Mouse (Mus musculus) bone marrow macrophage, adult 2 months (primary cell): ENCODE results near the gene Acyp1. TPM values are rescaled to one million over a fixed set of nuclear protein-coding genes. Genes with fewer than 3 reads are reported as not detected.

Source experiments
- H3K27ac ChIP-seq: 2 replicates; pipeline ENCODE4 v1.5.1; 2012; ENCODE audit warnings: low read depth, low read length; ENCODE audit not compliant: insufficient read depth
- H3K4me1 ChIP-seq: 2 replicates; pipeline ENCODE4 v1.6.1; 2012; ENCODE audit warnings: low read length; ENCODE audit not compliant: control insufficient read depth, insufficient read depth
- H3K4me3 ChIP-seq: 2 replicates; pipeline ENCODE4 v1.5.1; 2012; ENCODE audit warnings: mild to moderate bottlenecking, low read length, moderate library complexity; ENCODE audit not compliant: insufficient read depth
- CTCF ChIP-seq: IDR thresholded peaks from 2 replicates; pipeline ENCODE4 v1.5.1; 2012; ENCODE audit warnings: low read depth, mild to moderate bottlenecking, low read length, moderate library complexity
- POLR2A ChIP-seq: IDR thresholded peaks from 2 replicates; pipeline ENCODE4 v1.6.1; 2012; ENCODE audit warnings: mild to moderate bottlenecking, low read depth, low read length, borderline replicate concordance
- polyA plus RNA-seq: library from polyadenylated mRNA; stranded (reverse); fragments of >200 nt; gene quantifications from 2 replicates; pipeline ENCODE4 v1.2.4, GENCODE M21; 2012; ENCODE audit not compliant: missing spikeins, insufficient read depth, insufficient read length

Acyp1 gene
- polyA plus RNA-seq, 1 experiment, result 23.5 TPM

DNA sequence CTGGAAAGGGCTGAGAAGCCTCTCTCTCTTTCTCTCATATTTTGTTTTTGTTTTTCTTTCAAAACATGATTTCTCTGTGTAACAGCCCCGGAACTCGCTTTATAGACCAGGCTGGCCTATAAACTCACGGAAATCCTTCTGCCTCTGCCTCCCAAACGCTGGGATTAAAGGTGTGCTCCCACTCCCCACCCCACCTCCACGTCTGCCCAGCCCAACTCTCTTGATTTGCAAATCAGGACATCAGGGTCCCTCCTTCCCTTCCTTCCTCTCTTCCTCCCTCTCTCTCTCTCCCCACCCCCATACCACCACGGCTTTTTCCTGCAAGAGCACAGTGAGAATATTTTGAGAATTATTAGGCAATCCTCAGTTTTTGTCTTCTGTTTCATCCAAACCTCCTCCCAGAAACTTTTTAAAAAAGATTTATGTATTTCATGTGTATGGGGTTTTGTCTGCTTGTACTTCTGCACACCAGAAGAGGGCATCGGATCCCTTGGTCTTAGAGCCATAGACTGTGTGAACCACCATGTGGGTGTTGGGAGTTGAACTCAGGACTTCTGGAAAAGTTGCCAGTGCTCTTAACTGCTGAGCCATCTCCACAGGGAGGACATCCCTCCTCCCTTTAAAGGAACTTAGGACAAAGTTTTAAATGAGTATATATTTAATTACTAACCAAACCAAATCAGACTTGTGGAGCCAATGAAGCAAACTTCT is 17.0 kb downstream of the Acyp1 start:
- peaks cover 8% of the 10 kb centered on the region for H3K4me1 ChIP-seq
- no peak overlapping the region for H3K27ac ChIP-seq
- no peak overlapping the region for H3K4me3 ChIP-seq
- TF ChIP-seq CTCF, result no peak
- TF ChIP-seq POLR2A, result no peak

DNA sequence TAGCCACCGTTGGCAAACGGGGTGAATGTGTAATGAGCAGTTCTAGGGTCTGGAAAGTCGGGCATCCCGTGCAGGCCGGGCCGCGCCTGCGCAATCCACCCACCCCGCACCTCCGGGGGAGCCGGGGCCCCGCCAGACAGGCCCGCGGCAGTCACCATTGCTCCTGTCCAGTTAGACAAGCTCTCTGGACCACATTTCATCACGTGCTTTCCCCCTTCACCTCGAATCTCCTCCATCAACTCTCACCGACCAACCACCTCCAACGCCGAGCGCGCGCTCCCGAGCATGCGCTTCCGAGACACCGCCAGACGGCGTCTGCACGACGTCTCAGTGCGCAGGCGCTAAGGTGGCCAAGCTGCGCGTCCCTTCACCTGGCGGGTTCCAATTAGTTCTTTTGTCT is 17.9 kb downstream of the Acyp1 start, which contains the start of gene Mlh3:
TSS of gene Mlh3 (minus strand) at position 281 of the 400 bp plus-strand sequence.
- H3K27ac ChIP-seq, result no peak within 1 kb of the TSS
- no peak for TF ChIP-seq CTCF
- no peak for TF ChIP-seq POLR2A
- H3K4me1 ChIP-seq, result peaks cover 8% of the 10 kb centered on the region
- H3K4me3 ChIP-seq, result peak within 1 kb of the TSS; percentile 64

DNA sequence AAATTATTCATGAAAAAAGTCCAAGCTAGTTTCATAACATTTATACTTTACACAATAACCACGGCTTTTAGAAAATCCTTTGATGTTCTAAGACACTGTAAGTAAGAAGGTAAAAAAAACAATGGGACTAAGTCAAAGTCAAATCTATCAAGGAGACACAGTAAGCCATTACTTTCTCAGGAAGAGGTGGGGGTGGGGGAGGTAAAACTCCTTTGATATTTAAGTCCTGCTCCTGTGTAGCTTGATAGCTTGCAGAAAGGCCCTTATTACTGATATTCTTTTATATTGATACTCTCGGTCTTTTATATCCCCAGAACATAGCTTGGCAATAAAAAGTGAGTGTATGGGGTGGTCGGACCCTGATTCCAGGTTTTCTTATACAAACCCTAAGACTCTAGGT is 18.4 kb downstream of the Acyp1 start:
- H3K4me3 ChIP-seq, result peak overlapping the region; percentile 64
- TF ChIP-seq CTCF, result no peak
- no peak for TF ChIP-seq POLR2A
- no peak overlapping the region for H3K27ac ChIP-seq
- H3K4me1 ChIP-seq, result peaks cover 8% of the 10 kb centered on the region

DNA sequence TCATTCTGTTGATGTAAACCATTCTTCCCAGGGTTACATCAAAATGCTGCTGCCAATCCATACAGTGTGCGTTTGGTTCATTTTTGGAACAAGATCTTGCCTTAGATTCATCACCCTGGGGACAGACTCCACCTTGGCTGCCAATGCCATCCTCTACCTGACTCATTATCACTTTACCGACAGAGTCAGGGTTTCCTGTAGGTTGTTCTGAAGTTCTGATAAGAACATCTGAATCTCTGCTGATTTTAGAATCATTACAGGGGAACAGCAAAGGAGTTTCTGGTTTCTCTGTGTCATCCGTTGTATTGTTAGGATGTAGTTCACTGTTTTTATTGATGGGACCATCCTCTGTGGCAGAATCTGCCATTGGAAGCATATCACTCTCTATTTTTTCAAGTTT is 22.0 kb downstream of the Acyp1 start:
- Histone ChIP-seq H3K4me3 (no peak overlapping the region), H3K27ac (no peak overlapping the region), H3K4me1 (peaks cover 5% of the 10 kb centered on the region)
- TF ChIP-seq POLR2A, result no peak
- no peak for TF ChIP-seq CTCF

DNA sequence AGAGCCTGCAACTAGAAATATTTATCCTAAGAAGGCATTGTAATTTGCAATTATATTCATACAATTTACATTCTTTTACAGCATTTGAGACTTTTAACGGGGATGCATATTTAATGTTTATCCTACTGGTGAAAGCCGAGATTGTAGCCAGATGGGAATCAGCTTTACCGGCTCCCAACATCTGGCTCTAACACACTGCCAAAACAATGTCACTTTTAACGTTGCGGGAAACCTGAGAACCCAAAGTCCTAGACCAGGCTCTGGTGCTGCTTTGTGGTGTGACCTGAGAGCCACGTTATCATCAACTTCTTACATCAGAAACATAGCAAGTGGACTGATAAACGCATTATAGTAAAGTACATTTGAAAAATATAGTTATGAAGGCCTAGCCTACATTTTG is 23.3 kb downstream of the Acyp1 start:
- Histone ChIP-seq H3K4me3 (no peak overlapping the region), H3K4me1 (no peaks in the 10 kb centered on the region), H3K27ac (no peak overlapping the region)
- no peak for TF ChIP-seq CTCF
- no peak for TF ChIP-seq POLR2A

DNA sequence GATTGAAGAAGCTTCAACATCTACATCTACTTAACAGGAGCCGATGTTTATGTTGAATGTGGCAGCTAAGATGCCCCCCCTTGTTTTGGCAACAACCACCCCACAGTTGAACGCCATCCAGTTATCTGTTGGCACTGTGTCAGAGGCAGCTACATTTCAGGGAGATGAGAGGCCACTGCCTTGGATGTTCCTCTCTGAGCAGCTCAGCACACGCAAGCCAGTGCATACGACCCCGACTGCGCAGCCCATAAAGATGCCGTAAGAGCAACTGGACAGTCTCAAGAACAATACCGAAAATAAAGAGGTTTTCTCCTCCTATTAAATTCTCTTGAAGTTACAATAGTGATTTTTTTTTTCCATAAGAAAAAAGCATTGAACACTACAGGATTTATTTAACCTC is 23.7 kb downstream of the Acyp1 start:
- Histone ChIP-seq H3K27ac (no peak overlapping the region), H3K4me3 (no peak overlapping the region), H3K4me1 (no peaks in the 10 kb centered on the region)
- TF ChIP-seq POLR2A (no peak), CTCF (no peak)

DNA sequence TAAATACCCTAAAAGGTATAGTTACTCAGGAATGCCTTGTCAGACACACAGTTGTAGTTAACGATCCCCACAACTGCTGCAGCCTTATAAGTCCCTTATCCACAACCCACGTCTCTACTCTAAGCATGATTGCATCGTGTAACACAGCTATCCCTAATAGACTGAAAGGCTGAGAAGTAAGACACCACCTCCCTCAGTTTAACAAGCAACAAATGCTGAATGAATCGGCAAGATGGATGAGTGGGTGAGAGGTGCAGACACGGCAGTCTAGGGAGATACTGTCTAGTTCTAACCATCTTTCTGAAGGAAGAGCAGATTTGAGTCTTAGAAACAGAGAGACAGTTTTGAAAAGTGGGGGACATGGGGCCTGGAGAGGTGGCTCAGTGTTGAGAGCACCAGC is 25.0 kb downstream of the Acyp1 start:
- Histone ChIP-seq H3K4me3 (no peak overlapping the region), H3K27ac (no peak overlapping the region), H3K4me1 (no peaks in the 10 kb centered on the region)
- TF ChIP-seq CTCF (no peak), POLR2A (no peak)

DNA sequence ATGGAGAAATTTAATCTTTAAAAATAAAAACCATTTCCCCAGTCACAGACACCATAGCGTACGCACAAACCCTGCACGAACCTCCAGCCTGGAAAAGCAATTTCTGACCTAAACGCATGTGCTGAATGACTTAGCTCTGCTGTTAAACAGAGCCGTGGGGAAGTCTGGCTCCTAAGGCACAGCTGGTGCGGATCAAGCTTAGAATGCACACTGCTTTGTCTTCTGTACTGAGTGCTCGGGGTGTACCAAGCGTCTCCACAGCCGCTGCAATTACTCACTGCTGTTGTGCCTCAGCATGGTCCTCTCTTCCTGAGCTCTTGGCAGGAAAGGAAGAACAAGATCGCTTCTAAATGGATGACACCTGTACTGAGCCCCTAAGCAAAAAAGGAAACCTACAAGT is 25.7 kb downstream of the Acyp1 start:
- no peak overlapping the region for H3K4me3 ChIP-seq
- H3K4me1 ChIP-seq, result peaks cover 5% of the 10 kb centered on the region
- H3K27ac ChIP-seq, result no peak overlapping the region
- TF ChIP-seq POLR2A (no peak), CTCF (no peak)

DNA sequence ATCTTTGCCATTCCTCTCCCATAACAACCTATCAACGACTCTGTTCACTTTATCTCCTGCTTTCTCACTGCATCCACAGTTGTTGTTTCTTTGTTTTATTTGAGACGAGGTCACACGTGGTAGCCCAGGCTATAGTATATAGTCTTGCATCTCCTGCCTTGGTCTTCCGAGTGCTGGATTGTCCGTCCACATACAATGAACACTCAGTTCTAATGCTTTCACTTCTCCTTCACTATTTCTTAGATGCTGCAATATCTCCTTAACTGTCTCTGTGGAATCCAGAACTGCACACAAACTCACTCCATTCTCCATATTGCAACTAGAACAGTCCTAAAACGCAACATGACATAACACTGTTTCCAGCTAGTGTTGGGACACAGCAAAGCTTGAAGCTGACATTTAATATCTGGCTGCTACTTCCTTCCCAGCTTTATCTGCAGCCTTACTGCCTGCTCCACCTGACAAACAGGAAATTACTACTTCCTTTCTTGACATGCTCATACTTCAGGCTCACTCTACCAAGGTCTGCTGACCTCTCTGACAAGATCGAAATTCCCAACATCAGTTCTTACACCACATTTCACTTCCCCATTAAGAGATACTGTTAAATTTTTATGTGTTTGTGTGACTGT is 31.1 kb downstream of the Acyp1 start:
- peak overlapping the region; percentile 63 for H3K27ac ChIP-seq
- H3K4me3 ChIP-seq, result peak overlapping the region; percentile 19
- H3K4me1 ChIP-seq, result peaks cover 22% of the 10 kb centered on the region
- TF ChIP-seq CTCF, result no peak
- TF ChIP-seq POLR2A, result no peak

DNA sequence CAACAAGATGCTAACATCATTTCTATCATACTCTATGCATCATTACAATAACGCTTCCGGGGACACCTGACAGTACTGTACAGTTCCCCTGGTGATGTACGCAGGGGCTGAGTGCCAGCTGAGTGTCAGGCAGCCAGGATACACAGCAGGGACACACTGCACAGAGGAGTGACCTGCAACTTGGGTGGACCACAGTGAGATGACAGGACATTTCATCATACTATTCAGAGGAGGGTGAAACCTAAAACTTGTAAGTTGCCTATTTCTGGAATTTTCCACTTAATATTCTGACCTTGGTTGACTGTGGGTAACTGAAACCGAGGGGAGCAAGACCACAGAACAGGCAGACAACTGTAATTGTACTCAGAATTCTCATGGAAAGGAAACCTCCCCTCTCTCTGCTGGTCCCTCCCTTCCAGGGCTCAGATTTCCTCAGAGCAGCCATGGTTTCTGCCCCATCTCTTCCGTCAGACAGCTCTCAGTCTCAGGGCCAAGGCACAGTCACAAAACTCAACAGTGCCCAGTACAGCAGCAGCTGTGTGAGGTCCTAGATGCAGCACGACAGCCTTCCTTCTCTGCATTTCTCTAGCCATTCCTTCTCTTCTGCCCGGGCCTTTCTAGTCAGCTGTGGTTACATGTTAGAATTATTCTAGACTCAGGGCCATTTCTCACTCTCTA is 32.0 kb downstream of the Acyp1 start:
- Histone ChIP-seq H3K27ac (no peak overlapping the region), H3K4me1 (peaks cover 22% of the 10 kb centered on the region), H3K4me3 (no peak overlapping the region)
- no peak for TF ChIP-seq POLR2A
- TF ChIP-seq CTCF, result no peak
